Mouse (Mus musculus): ENCODE data around the gene Stip1.
A peak's percentile ranks its signal among the peaks of the same experiment; 100 is the strongest.
"Not testable (repeated sequence)": the region's sequence is repeated elsewhere in the genome, so short reads cannot be mapped to it uniquely, and the experiment has no call there.

The Stip1 gene

GRCm38 (mm10) chr19:7039841-7040636, at the start of gene Stip1:
Gene Stip1 (minus strand): TSS chr19:7039967.
- peak; percentile 98 to 99 for DNase-seq (ENCODE audit: low spot score in 2 of 2)

GRCm38 (mm10) chr19:7089050-7089449, 49.3 kb upstream of the Stip1 start:
- DNase-seq (ENCODE audit: low spot score in 2 of 2) = no peak

- no peak for DNase-seq (ENCODE audit: low spot score in 2 of 2)
Observed at GRCm38 (mm10) chr19:7088558-7088957, 48.8 kb upstream of the Stip1 start.

GRCm38 (mm10) chr19:7084734-7085133, 45.0 kb upstream of the Stip1 start:
- DNase-seq (ENCODE audit: low spot score in 2 of 2) = no peak

GRCm38 (mm10) chr19:7083035-7083794, 43.4 kb upstream of the Stip1 start:
- no peak for DNase-seq (ENCODE audit: low spot score in 2 of 2)

GRCm38 (mm10) chr19:7081516-7082266, 41.9 kb upstream of the Stip1 start:
- no peak for DNase-seq (ENCODE audit: low spot score in 2 of 2)

GRCm38 (mm10) chr19:7078271-7078670, 38.5 kb upstream of the Stip1 start:
- no peak for DNase-seq (ENCODE audit: low spot score in 2 of 2)

GRCm38 (mm10) chr19:7077666-7078065, 37.9 kb upstream of the Stip1 start:
- DNase-seq (ENCODE audit: low spot score in 2 of 2) = no peak

GRCm38 (mm10) chr19:7075336-7075735, 35.6 kb upstream of the Stip1 start:
- not testable (repeated sequence) for DNase-seq (ENCODE audit: low spot score in 2 of 2)

GRCm38 (mm10) chr19:7073997-7074781, 34.4 kb upstream of the Stip1 start:
- DNase-seq (ENCODE audit: low spot score in 2 of 2) = no peak

GRCm38 (mm10) chr19:7072221-7072620, 32.5 kb upstream of the Stip1 start:
- no peak for DNase-seq (ENCODE audit: low spot score in 2 of 2)

GRCm38 (mm10) chr19:7070775-7071174, 31.0 kb upstream of the Stip1 start:
- DNase-seq (ENCODE audit: low spot score in 2 of 2) = no peak

GRCm38 (mm10) chr19:7069781-7070763, 30.3 kb upstream of the Stip1 start:
- DNase-seq (ENCODE audit: low spot score in 2 of 2) = no peak

- no peak for DNase-seq (ENCODE audit: low spot score in 2 of 2)
Observed at GRCm38 (mm10) chr19:7068661-7069531, 29.1 kb upstream of the Stip1 start.

- peak; percentile 78 to 80 for DNase-seq (ENCODE audit: low spot score in 2 of 2)
Observed at GRCm38 (mm10) chr19:7068136-7068535, 28.4 kb upstream of the Stip1 start.

- no peak for DNase-seq (ENCODE audit: low spot score in 2 of 2)
Observed at GRCm38 (mm10) chr19:7067344-7068050, 27.7 kb upstream of the Stip1 start.

GRCm38 (mm10) chr19:7066828-7067342, 27.1 kb upstream of the Stip1 start:
- no peak for DNase-seq (ENCODE audit: low spot score in 2 of 2)

Measured in urinary bladder, postnatal 36 days (tissue).